Mouse (Mus musculus): Measurements from ENCODE around the gene Fras1. TPM values are rescaled to one million over a fixed set of nuclear protein-coding genes. Genes with fewer than 3 reads are reported as not detected.

Gene Fras1
- total and polyA plus RNA-seq, 2 experiments from 2014 or later, result 4.0 to 43.0 TPM

- no peak overlapping the region for H3K4me2 ChIP-seq (ENCODE audit: low read depth, low read length)
- H3K9me3 ChIP-seq (replicated peaks; ENCODE audit: control insufficient read depth, low read length), result no peaks in the 10 kb centered on the region
- no peak for ATAC-seq (ENCODE audit: insufficient read depth, low read depth)
- TF ChIP-seq EP300 (IDR thresholded peaks at IDR 0.05; ENCODE audit: low read depth), result no peak
- TF ChIP-seq CTCF (IDR thresholded peaks at IDR 0.05; ENCODE audit: low read depth), result no peak
- no peaks in the 10 kb centered on the region; the same call in 1 of the 2 replicates for H3K36me3 ChIP-seq (replicated peaks; ENCODE audit: control insufficient read depth, insufficient read depth, low read length)
- WGBS, result 78% methylated on average over 6 of the region's 6 CpGs
- H3K4me3 ChIP-seq (ENCODE audit: low read depth, low read length), result no peak overlapping the region
- H3K4me1 ChIP-seq (ENCODE audit: control insufficient read depth, insufficient read depth), result no peaks in the 10 kb centered on the region
- DNase-seq (ENCODE audit: low spot score), result no peak
- H3K9ac ChIP-seq (replicated peaks; ENCODE audit: low read depth, low read length), result no peak overlapping the region
- no peaks in the 10 kb centered on the region for H3K27me3 ChIP-seq (ENCODE audit: control insufficient read depth, insufficient read depth, low read length)
- H3K27ac ChIP-seq (ENCODE audit: low read depth), result no peak overlapping the region
Observed at GRCm38 (mm10) chr5:96639213-96639910, 265.6 kb downstream of the Fras1 start.

- no peak for DNase-seq (ENCODE audit: low spot score)
Observed at GRCm38 (mm10) chr5:96641297-96641696, 267.5 kb downstream of the Fras1 start.

GRCm38 (mm10) chr5:96675676-96676075 is 301.9 kb downstream of the Fras1 start:
- Histone ChIP-seq H3K27ac (ENCODE audit: low read depth) (no peak overlapping the region), H3K4me3 (ENCODE audit: low read depth, low read length) (no peak overlapping the region), H3K9ac (replicated peaks; ENCODE audit: low read depth, low read length) (no peak overlapping the region), H3K4me1 (ENCODE audit: control insufficient read depth, insufficient read depth) (no peaks in the 10 kb centered on the region), H3K27me3 (ENCODE audit: control insufficient read depth, insufficient read depth, low read length) (no peaks in the 10 kb centered on the region), H3K36me3 (replicated peaks; ENCODE audit: control insufficient read depth, insufficient read depth, low read length) (no peaks in the 10 kb centered on the region), H3K4me2 (ENCODE audit: low read depth, low read length) (no peak overlapping the region), H3K9me3 (replicated peaks; ENCODE audit: control insufficient read depth, low read length) (no peaks in the 10 kb centered on the region)
- 91% methylated on average over 4 of the region's 4 CpGs for WGBS
- ATAC-seq (ENCODE audit: insufficient read depth, low read depth) (no peak), DNase-seq (ENCODE audit: low spot score) (no peak)
- no peak for TF ChIP-seq CTCF (IDR thresholded peaks at IDR 0.05; ENCODE audit: low read depth)
- TF ChIP-seq EP300 (IDR thresholded peaks at IDR 0.05; ENCODE audit: low read depth), result no peak

More at GRCm38 (mm10) chr5:96641297-96641696, 267.5 kb downstream of the Fras1 start:
- Histone ChIP-seq H3K9ac (replicated peaks; ENCODE audit: low read depth, low read length) (no peak overlapping the region), H3K4me2 (ENCODE audit: low read depth, low read length) (no peak overlapping the region), H3K27ac (ENCODE audit: low read depth) (no peak overlapping the region), H3K36me3 (replicated peaks; ENCODE audit: control insufficient read depth, insufficient read depth, low read length) (no peaks in the 10 kb centered on the region; the same call in 1 of the 2 replicates), H3K27me3 (ENCODE audit: control insufficient read depth, insufficient read depth, low read length) (no peaks in the 10 kb centered on the region), H3K4me3 (ENCODE audit: low read depth, low read length) (no peak overlapping the region), H3K9me3 (replicated peaks; ENCODE audit: control insufficient read depth, low read length) (no peaks in the 10 kb centered on the region), H3K4me1 (ENCODE audit: control insufficient read depth, insufficient read depth) (no peaks in the 10 kb centered on the region)
- no peak for ATAC-seq (ENCODE audit: insufficient read depth, low read depth)
- 72% methylated on average over 2 of the region's 2 CpGs for WGBS
- TF ChIP-seq CTCF (IDR thresholded peaks at IDR 0.05; ENCODE audit: low read depth) (no peak), EP300 (IDR thresholded peaks at IDR 0.05; ENCODE audit: low read depth) (no peak)

GRCm38 (mm10) chr5:96677498-96677897 is 303.7 kb downstream of the Fras1 start:
- H3K4me1 ChIP-seq (ENCODE audit: control insufficient read depth, insufficient read depth), result no peaks in the 10 kb centered on the region
- TF ChIP-seq EP300 (IDR thresholded peaks at IDR 0.05; ENCODE audit: low read depth) (no peak), CTCF (IDR thresholded peaks at IDR 0.05; ENCODE audit: low read depth) (peak; percentile 65)
- no peak overlapping the region for H3K4me2 ChIP-seq (ENCODE audit: low read depth, low read length)
- H3K27ac ChIP-seq (ENCODE audit: low read depth), result no peak overlapping the region
- no peak overlapping the region for H3K4me3 ChIP-seq (ENCODE audit: low read depth, low read length)
- no peaks in the 10 kb centered on the region for H3K27me3 ChIP-seq (ENCODE audit: control insufficient read depth, insufficient read depth, low read length)
- ATAC-seq (ENCODE audit: insufficient read depth, low read depth), result no peak
- DNase-seq (ENCODE audit: low spot score), result peak; percentile 63
- H3K36me3 ChIP-seq (replicated peaks; ENCODE audit: control insufficient read depth, insufficient read depth, low read length), result no peaks in the 10 kb centered on the region
- no peak overlapping the region for H3K9ac ChIP-seq (replicated peaks; ENCODE audit: low read depth, low read length)
- 29% methylated on average over 2 of the region's 2 CpGs for WGBS
- H3K9me3 ChIP-seq (replicated peaks; ENCODE audit: control insufficient read depth, low read length), result no peaks in the 10 kb centered on the region

- H3K27me3 ChIP-seq (ENCODE audit: control insufficient read depth, insufficient read depth, low read length), result no peaks in the 10 kb centered on the region
- H3K36me3 ChIP-seq (replicated peaks; ENCODE audit: control insufficient read depth, insufficient read depth, low read length), result peaks cover 8% of the 10 kb centered on the region
- H3K4me2 ChIP-seq (ENCODE audit: low read depth, low read length), result no peak overlapping the region
- no peaks in the 10 kb centered on the region for H3K4me1 ChIP-seq (ENCODE audit: control insufficient read depth, insufficient read depth)
- H3K27ac ChIP-seq (ENCODE audit: low read depth), result no peak overlapping the region
- DNase-seq (ENCODE audit: low spot score) (no peak), ATAC-seq (ENCODE audit: insufficient read depth, low read depth) (no peak)
- WGBS, result 47% methylated on average over 3 of the region's 3 CpGs
- TF ChIP-seq EP300 (IDR thresholded peaks at IDR 0.05; ENCODE audit: low read depth), result no peak
- TF ChIP-seq CTCF (IDR thresholded peaks at IDR 0.05; ENCODE audit: low read depth), result no peak
- H3K9ac ChIP-seq (replicated peaks; ENCODE audit: low read depth, low read length), result no peak overlapping the region
- H3K9me3 ChIP-seq (replicated peaks; ENCODE audit: control insufficient read depth, low read length), result no peaks in the 10 kb centered on the region
- H3K4me3 ChIP-seq (ENCODE audit: low read depth, low read length), result no peak overlapping the region
Observed at GRCm38 (mm10) chr5:96681085-96681484, 307.3 kb downstream of the Fras1 start.

- H3K9ac ChIP-seq (replicated peaks; ENCODE audit: low read depth, low read length), result no peak overlapping the region
- H3K36me3 ChIP-seq (replicated peaks; ENCODE audit: control insufficient read depth, insufficient read depth, low read length), result peaks cover 8% of the 10 kb centered on the region
- no peak overlapping the region for H3K27ac ChIP-seq (ENCODE audit: low read depth)
- no peak for DNase-seq (ENCODE audit: low spot score)
- no peaks in the 10 kb centered on the region for H3K27me3 ChIP-seq (ENCODE audit: control insufficient read depth, insufficient read depth, low read length)
- WGBS, result 66% methylated on average over 2 of the region's 2 CpGs
- H3K4me3 ChIP-seq (ENCODE audit: low read depth, low read length), result no peak overlapping the region
- H3K4me1 ChIP-seq (ENCODE audit: control insufficient read depth, insufficient read depth), result no peaks in the 10 kb centered on the region
- H3K4me2 ChIP-seq (ENCODE audit: low read depth, low read length), result no peak overlapping the region
- 0 out of 2 replicates have a peak, but pooled peaks cover 3% of the 10 kb centered on the region for H3K9me3 ChIP-seq (replicated peaks; ENCODE audit: control insufficient read depth, low read length)
- no peak for TF ChIP-seq CTCF (IDR thresholded peaks at IDR 0.05; ENCODE audit: low read depth)
- TF ChIP-seq EP300 (IDR thresholded peaks at IDR 0.05; ENCODE audit: low read depth), result no peak
- no peak for ATAC-seq (ENCODE audit: insufficient read depth, low read depth)
Observed at GRCm38 (mm10) chr5:96682777-96683176, 309.0 kb downstream of the Fras1 start.

Data from heart, postnatal 0 days (tissue).